Mouse (Mus musculus) intestine, postnatal 0 days (tissue): ENCODE measurements around the gene Epha2. TPM values are rescaled to one million over a fixed set of nuclear protein-coding genes. Genes with fewer than 3 reads are reported as not detected.

Experiments used
- ATAC-seq: fragments of 200-750 bp; cut with Nextera tagmentation; 2 replicates; pipeline ENCODE4 v1.8.0; 2017; ENCODE audit warnings: mild to moderate bottlenecking, moderate TSS enrichment, moderate library complexity
- H3K27ac ChIP-seq: fragments of 300-500 bp; sonication (generic); 2 replicates; pipeline ENCODE4 v1.5.1; 2014; ENCODE audit warnings: mild to moderate bottlenecking, low read depth, low read length, moderate library complexity
- H3K27me3 ChIP-seq: fragments of 300-500 bp; sonication (generic); replicated peaks from 2 replicates; pipeline ENCODE4 v1.6.1; 2014; ENCODE audit warnings: low read length, mixed read lengths; ENCODE audit not compliant: control insufficient read depth, insufficient read depth
- H3K36me3 ChIP-seq: fragments of 300-500 bp; sonication (generic); 2 replicates; pipeline ENCODE4 v1.6.1; 2014; ENCODE audit warnings: mild to moderate bottlenecking, moderate library complexity; ENCODE audit not compliant: control insufficient read depth, insufficient read depth
- H3K4me1 ChIP-seq: fragments of 300-500 bp; sonication (generic); replicated peaks from 2 replicates; pipeline ENCODE4 v1.6.1; 2014; ENCODE audit warnings: antibody characterized with exemption, low read length, mixed read lengths; ENCODE audit not compliant: control insufficient read depth, insufficient read depth
- H3K4me2 ChIP-seq: fragments of 300-500 bp; sonication (generic); replicated peaks from 2 replicates; pipeline ENCODE4 v1.6.1; 2014; ENCODE audit warnings: low read depth, mild to moderate bottlenecking, moderate library complexity
- H3K4me3 ChIP-seq: fragments of 300-500 bp; sonication (generic); 2 replicates; pipeline ENCODE4 v1.5.1; 2014; ENCODE audit warnings: low read depth, low read length
- H3K9ac ChIP-seq: fragments of 300-500 bp; sonication (generic); 2 replicates; pipeline ENCODE4 v1.6.1; 2014; ENCODE audit warnings: mild to moderate bottlenecking, low read depth, low read length
- H3K9me3 ChIP-seq: fragments of 300-500 bp; sonication (generic); 2 replicates; pipeline ENCODE4 v1.6.1; 2016; ENCODE audit warnings: mixed run types; ENCODE audit not compliant: control insufficient read depth
- CTCF ChIP-seq: sonication (generic); IDR thresholded peaks from 2 replicates; pipeline ENCODE4 v1.5.1; 2016; ENCODE audit warnings: low read depth, mild to moderate bottlenecking, control low read depth, antibody characterized with exemption, moderate library complexity
- WGBS: fragments of 180-500 bp; shearing (Covaris S2); extraction: QIAGEN DNeasy Blood & Tissue Kit; methylation state at CpG from one replicate; pipeline ENCODE4 v1.1.7; 2014; 5-methylcytosine and 5-hydroxymethylcytosine counted together
- polyA plus RNA-seq: library from polyadenylated mRNA; unstranded; fragments of >200 nt; fragmentation: Nextera tagmentation; extraction: Ambion mirVana; gene quantifications from 2 replicates; pipeline ENCODE4 v1.2.1, GENCODE M21; 2015

The Epha2 gene
- polyA plus RNA-seq, 1 experiment from 2014 or later: 5.6 TPM

DNA sequence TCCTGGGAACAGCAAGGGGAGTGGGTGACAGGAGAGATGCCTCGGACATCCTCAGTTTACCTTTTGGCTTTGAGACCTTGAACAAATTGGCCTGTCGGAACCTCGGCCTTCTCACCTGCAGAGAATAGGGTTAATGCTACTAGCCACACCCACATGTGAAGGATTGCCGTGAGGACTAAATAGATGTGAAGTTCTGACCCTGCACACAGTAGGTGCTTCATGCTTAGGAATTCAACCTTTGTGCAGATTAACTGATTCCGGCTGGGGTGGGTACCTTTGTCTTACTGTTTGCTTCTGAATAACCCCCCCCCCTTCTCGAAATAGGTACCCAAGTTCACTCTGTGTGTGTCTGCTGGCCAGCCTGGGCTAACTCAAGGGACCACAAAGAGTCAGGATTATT lies 13.7 kb downstream of the Epha2 start:
- H3K27me3 ChIP-seq: no peaks in the 10 kb centered on the region
- no peak overlapping the region for H3K27ac ChIP-seq
- WGBS: 77% methylated on average over 6 of the region's 6 CpGs
- H3K4me2 ChIP-seq: no peak overlapping the region
- peaks cover 25% of the 10 kb centered on the region for H3K4me1 ChIP-seq
- H3K9me3 ChIP-seq: no peaks in the 10 kb centered on the region
- H3K36me3 ChIP-seq: peaks cover 46% of the 10 kb centered on the region
- H3K4me3 ChIP-seq: no peak overlapping the region
- H3K9ac ChIP-seq: no peak overlapping the region
- TF ChIP-seq CTCF: no peak
- no peak for ATAC-seq

DNA sequence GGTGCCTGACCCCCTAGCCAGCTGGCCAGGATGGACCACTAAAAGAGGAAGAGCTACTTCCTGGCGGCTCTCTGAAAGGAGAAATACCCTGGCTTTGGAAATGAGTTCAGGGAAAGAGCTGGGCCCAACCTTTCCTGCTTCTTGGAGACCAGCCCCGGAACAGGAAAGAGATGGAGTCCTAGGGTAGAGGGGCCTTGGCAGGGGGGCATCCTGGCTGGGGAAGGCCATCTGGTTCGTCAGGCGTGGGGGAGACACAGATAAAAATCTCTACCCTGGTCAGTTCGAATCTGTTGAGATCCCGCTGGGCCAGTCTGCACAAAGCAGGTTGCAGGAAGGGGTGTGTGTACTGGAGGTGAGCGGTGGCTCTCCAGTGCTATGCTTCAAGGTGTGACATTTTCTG lies 15.0 kb downstream of the Epha2 start:
- Histone ChIP-seq H3K9me3 (no peaks in the 10 kb centered on the region), H3K4me2 (no peak overlapping the region), H3K36me3 (peaks cover 51% of the 10 kb centered on the region), H3K4me1 (peaks cover 13% of the 10 kb centered on the region), H3K9ac (no peak overlapping the region), H3K27ac (no peak overlapping the region), H3K27me3 (no peaks in the 10 kb centered on the region), H3K4me3 (no peak overlapping the region)
- WGBS: 60% methylated on average over 7 of the region's 7 CpGs
- no peak for TF ChIP-seq CTCF
- no peak for ATAC-seq

DNA sequence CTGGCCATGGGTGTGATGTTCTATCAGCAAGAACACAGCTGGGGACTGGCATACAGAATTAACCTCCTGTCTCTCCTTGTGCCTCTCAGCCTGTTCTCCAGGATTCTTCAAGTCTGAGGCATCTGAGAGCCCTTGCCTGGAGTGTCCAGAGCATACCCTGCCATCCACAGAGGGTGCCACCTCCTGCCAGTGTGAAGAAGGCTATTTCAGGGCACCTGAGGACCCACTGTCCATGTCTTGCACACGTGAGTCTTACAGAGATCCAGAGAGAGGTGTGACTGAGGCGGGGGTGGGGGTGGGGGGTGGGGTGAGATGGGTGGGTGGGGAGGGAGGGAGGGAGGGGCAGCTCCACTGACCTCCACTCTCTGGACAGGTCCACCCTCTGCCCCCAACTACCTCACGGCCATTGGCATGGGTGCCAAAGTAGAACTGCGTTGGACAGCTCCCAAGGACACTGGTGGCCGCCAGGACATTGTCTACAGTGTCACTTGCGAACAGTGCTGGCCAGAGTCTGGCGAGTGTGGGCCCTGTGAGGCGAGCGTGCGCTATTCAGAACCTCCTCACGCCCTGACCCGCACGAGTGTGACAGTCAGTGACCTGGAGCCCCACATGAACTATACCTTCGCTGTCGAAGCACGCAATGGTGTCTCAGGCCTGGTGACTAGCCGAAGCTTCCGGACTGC lies 15.6 kb downstream of the Epha2 start:
- Histone ChIP-seq H3K9me3 (no peaks in the 10 kb centered on the region), H3K36me3 (peaks cover 56% of the 10 kb centered on the region), H3K4me3 (no peak overlapping the region), H3K4me2 (no peak overlapping the region), H3K9ac (no peak overlapping the region), H3K4me1 (peaks cover 12% of the 10 kb centered on the region; the same call in 1 of the 2 replicates), H3K27ac (no peak overlapping the region), H3K27me3 (no peaks in the 10 kb centered on the region)
- no peak for TF ChIP-seq CTCF
- WGBS: 84% methylated on average over 17 of the region's 18 CpGs
- no peak for ATAC-seq

DNA sequence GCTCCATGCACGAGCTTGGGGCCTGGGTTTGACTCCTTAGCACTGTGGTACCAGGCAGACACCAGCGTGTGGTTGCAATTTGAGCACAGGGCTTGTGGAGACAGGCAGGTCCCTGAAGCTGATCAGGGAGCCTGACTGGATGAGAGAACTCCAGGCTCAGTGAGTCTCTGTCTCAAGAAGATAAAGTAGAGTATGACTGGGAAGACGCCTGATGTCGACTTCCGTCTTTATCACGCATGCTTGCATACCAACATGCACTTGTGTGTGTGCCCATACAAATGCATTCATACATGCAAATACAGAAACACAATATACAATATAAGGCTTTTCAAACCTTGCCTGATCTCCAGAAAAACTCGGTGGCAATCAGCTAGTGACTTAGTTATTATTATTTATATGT lies 16.9 kb downstream of the Epha2 start:
- H3K9me3 ChIP-seq: no peaks in the 10 kb centered on the region
- no peak for ATAC-seq
- TF ChIP-seq CTCF: no peak
- no peak overlapping the region for H3K4me3 ChIP-seq
- H3K4me2 ChIP-seq: no peak overlapping the region
- H3K27ac ChIP-seq: no peak overlapping the region
- peaks cover 63% of the 10 kb centered on the region for H3K36me3 ChIP-seq
- no peak overlapping the region for H3K9ac ChIP-seq
- H3K27me3 ChIP-seq: no peaks in the 10 kb centered on the region
- 86% methylated on average over 7 of the region's 7 CpGs for WGBS
- peaks cover 8% of the 10 kb centered on the region; the same call in 1 of the 2 replicates for H3K4me1 ChIP-seq

DNA sequence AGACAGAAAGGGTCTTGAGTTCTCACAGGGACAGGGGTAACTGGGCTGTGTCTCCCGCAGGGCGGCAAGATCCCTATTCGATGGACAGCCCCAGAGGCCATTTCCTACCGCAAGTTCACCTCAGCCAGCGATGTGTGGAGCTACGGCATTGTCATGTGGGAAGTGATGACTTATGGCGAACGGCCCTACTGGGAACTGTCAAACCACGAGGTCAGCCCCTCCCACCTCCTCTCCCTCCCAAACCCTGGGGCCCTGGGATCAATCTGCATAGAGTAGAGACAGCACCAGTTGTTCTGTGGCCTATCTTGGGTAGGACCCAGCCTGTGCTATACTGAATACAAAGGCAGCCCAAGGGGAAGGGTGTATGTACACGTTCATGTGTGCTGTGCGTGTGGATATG lies 21.5 kb downstream of the Epha2 start:
- no peak for TF ChIP-seq CTCF
- Histone ChIP-seq H3K27me3 (no peaks in the 10 kb centered on the region), H3K4me3 (no peak overlapping the region), H3K4me1 (no peaks in the 10 kb centered on the region), H3K36me3 (peaks cover 77% of the 10 kb centered on the region), H3K27ac (no peak overlapping the region), H3K9me3 (no peaks in the 10 kb centered on the region), H3K4me2 (no peak overlapping the region), H3K9ac (no peak overlapping the region)
- 77% methylated on average over 11 of the region's 11 CpGs for WGBS
- ATAC-seq: no peak

DNA sequence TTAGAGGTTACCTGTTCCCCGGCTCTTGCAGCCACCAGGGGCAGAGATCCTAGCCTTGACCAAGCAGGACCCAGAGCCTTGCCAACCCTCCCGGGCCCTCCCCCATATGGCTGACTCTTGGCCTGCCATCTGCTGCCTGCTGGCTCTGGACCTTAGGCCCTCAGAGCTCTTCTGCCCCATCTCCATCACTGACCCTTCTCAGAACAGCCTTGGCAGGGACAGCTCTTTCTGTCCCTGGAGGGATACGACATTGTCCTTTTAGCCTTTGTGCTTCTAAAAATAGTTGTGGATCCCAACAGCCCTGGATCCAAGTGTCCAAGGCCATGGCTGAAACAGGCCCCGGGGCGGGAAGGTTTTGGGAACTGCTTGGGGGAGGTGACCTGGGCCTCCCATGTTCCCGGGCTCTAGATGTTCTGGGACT lies 23.7 kb downstream of the Epha2 start:
- peak overlapping the region; percentile 15; the same call in 1 of the 2 replicates for H3K27ac ChIP-seq

More for the DNA sequence above, 23.7 kb downstream of the Epha2 start:
- Histone ChIP-seq H3K4me2 (no peak overlapping the region), H3K9me3 (no peaks in the 10 kb centered on the region), H3K4me1 (no peaks in the 10 kb centered on the region), H3K27me3 (no peaks in the 10 kb centered on the region), H3K36me3 (peaks cover 69% of the 10 kb centered on the region), H3K4me3 (no peak overlapping the region), H3K9ac (no peak overlapping the region)
- TF ChIP-seq CTCF: no peak
- WGBS: 83% methylated on average over 6 of the region's 6 CpGs
- no peak for ATAC-seq
